Mouse (Mus musculus): ENCODE data around the gene Mat1a. TPM values are rescaled to one million over a fixed set of nuclear protein-coding genes. Genes with fewer than 3 reads are reported as not detected.
A peak's percentile ranks its signal among the peaks of the same experiment; 100 is the strongest.

Mat1a gene
- not detected in 2 replicates for polyA plus RNA-seq (2014; fragmentation: Nextera tagmentation; extraction: Ambion mirVana)

GRCm38 (mm10) chr14:41104853-41105444 lies at the start of gene Mat1a:
Mat1a (plus strand) TSS chr14:41105035.
- ATAC-seq (ENCODE audit: low read depth), result no peak
- 76% methylated on average over 10 of the region's 10 CpGs for WGBS
- H3K36me3 ChIP-seq (ENCODE audit: control insufficient read depth, insufficient read depth, low read length), result no peaks in the 10 kb centered on the region
- H3K4me1 ChIP-seq (ENCODE audit: control insufficient read depth, insufficient read depth, low read length), result no peaks in the 10 kb centered on the region
- H3K9ac ChIP-seq (replicated peaks; ENCODE audit: low read depth, low read length), result no peak within 1 kb of the TSS
- H3K4me2 ChIP-seq (ENCODE audit: low read depth, low read length), result no peak within 1 kb of the TSS
- H3K9me3 ChIP-seq (ENCODE audit: control insufficient read depth, low read length), result no peaks in the 10 kb centered on the region
- no peaks in the 10 kb centered on the region for H3K27me3 ChIP-seq (ENCODE audit: control insufficient read depth, insufficient read depth, low read length)
- H3K4me3 ChIP-seq (ENCODE audit: low read depth, low read length), result no peak within 1 kb of the TSS
- H3K27ac ChIP-seq (ENCODE audit: low read depth, low read length), result no peak within 1 kb of the TSS

DNA sequence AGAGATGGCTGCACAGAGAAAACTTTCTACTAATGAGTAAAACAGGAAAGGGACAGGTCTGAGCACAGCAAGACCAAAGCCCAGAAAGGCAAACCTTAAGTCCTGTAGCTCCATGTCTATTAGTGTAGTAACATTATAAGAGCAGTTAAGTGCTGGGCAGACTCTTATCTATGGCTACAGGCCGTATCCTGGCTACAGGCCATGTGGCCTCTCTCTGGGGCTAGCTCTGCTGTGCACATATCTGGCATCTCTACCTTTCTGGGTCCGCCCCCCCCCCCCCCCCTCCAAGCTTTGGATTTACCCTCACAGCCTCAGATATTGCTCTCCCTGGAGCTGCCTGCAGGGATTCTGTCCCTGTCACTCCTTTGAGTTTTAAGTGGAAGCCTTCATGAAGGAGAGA lies 39.7 kb upstream of the Mat1a start:
- Histone ChIP-seq H3K9ac (replicated peaks; ENCODE audit: low read depth, low read length) (no peak overlapping the region), H3K4me1 (ENCODE audit: control insufficient read depth, insufficient read depth, low read length) (no peaks in the 10 kb centered on the region), H3K9me3 (ENCODE audit: control insufficient read depth, low read length) (no peaks in the 10 kb centered on the region), H3K27ac (ENCODE audit: low read depth, low read length) (no peak overlapping the region), H3K4me3 (ENCODE audit: low read depth, low read length) (no peak overlapping the region), H3K4me2 (ENCODE audit: low read depth, low read length) (no peak overlapping the region), H3K36me3 (ENCODE audit: control insufficient read depth, insufficient read depth, low read length) (no peaks in the 10 kb centered on the region), H3K27me3 (ENCODE audit: control insufficient read depth, insufficient read depth, low read length) (no peaks in the 10 kb centered on the region)
- ATAC-seq (ENCODE audit: low read depth), result peak; percentile 24; the same call in 1 of the 2 replicates
- 50% methylated on average over 1 of the region's 2 CpGs for WGBS

DNA sequence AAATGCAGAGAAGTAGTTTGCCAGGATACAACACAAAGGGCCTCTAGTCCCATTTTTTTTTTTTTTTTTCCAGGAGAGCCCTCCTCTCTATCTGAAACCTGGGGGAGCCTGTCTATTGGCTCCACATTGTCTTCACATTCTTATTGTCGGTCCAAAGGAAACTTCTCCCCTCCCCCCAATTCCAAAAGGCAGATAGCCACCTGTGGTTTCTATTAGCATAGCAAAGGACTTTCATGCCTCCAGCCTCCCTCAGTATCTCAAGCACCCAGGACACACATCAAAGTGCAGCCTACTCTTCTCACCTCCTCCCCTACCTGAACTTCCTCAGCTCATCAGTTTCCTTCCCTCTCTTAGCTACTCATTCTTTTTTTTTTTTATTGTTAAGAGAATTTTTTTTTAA lies 38.4 kb upstream of the Mat1a start:
- H3K9me3 ChIP-seq (ENCODE audit: control insufficient read depth, low read length), result no peaks in the 10 kb centered on the region
- H3K36me3 ChIP-seq (ENCODE audit: control insufficient read depth, insufficient read depth, low read length), result no peaks in the 10 kb centered on the region
- H3K27me3 ChIP-seq (ENCODE audit: control insufficient read depth, insufficient read depth, low read length), result no peaks in the 10 kb centered on the region
- H3K4me1 ChIP-seq (ENCODE audit: control insufficient read depth, insufficient read depth, low read length), result no peaks in the 10 kb centered on the region
- H3K27ac ChIP-seq (ENCODE audit: low read depth, low read length), result no peak overlapping the region
- H3K4me3 ChIP-seq (ENCODE audit: low read depth, low read length), result no peak overlapping the region
- ATAC-seq (ENCODE audit: low read depth), result no peak
- H3K9ac ChIP-seq (replicated peaks; ENCODE audit: low read depth, low read length), result no peak overlapping the region
- WGBS, result 17% methylated on average over 1 of the region's 1 CpGs
- no peak overlapping the region for H3K4me2 ChIP-seq (ENCODE audit: low read depth, low read length)

DNA sequence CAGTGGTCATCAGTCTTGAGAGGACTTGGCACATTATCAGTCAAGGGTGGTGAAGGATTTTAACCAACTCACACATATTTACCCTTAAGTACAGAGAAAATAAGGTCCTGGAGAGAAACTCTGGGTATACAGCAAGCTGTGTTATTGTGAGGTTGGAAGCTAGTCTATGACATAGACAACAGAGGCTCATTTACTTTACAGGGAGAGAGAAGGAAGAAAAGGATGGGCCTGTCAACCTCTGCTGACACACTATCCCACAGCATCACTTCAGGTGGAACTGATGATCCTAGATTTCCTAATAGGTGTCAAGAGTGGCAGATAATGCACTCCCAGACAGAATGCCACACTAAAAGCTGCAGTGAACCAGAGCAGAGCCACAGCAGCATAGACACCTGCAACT lies 35.7 kb upstream of the Mat1a start, which contains the start of gene Dydc2:
TSS of gene Dydc2 (minus strand) at position 101 of the 400 bp plus-strand sequence.
- H3K4me2 ChIP-seq (ENCODE audit: low read depth, low read length), result no peak within 1 kb of the TSS
- H3K4me3 ChIP-seq (ENCODE audit: low read depth, low read length), result no peak within 1 kb of the TSS
- no peaks in the 10 kb centered on the region for H3K27me3 ChIP-seq (ENCODE audit: control insufficient read depth, insufficient read depth, low read length)
- H3K4me1 ChIP-seq (ENCODE audit: control insufficient read depth, insufficient read depth, low read length), result 0 out of 2 replicates have a peak, but pooled peaks cover 3% of the 10 kb centered on the region
- ATAC-seq (ENCODE audit: low read depth), result no peak
- no peaks in the 10 kb centered on the region for H3K36me3 ChIP-seq (ENCODE audit: control insufficient read depth, insufficient read depth, low read length)
- no peak within 1 kb of the TSS for H3K9ac ChIP-seq (replicated peaks; ENCODE audit: low read depth, low read length)
- H3K9me3 ChIP-seq (ENCODE audit: control insufficient read depth, low read length), result no peaks in the 10 kb centered on the region
- H3K27ac ChIP-seq (ENCODE audit: low read depth, low read length), result no peak within 1 kb of the TSS

DNA sequence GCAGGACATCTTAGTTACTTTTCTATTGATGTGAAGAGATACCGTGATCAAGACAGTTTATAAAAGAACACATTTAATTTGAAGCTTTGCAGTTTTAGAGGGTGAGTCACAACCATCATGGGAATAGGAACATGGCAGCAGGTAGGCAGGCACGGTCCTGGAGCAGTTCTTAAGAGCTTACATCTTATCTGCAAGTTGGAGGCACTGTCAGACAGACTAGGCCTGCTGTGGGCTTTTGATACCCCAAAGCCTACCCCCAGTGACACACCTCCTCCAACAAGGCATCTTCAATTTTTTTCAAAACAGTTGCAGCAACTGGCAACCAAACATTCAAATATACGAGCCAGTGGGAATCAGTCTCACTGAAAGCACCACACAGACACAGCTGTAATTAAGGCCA lies 34.5 kb upstream of the Mat1a start:
- no peaks in the 10 kb centered on the region for H3K9me3 ChIP-seq (ENCODE audit: control insufficient read depth, low read length)
- ATAC-seq (ENCODE audit: low read depth), result no peak
- 71% methylated on average over 3 of the region's 3 CpGs for WGBS

GRCm38 (mm10) chr14:41072229-41072943 lies 32.4 kb upstream of the Mat1a start, which contains the start of gene Dydc1:
Dydc1 (plus strand) TSS chr14:41072911.
- WGBS, result 11% methylated on average over 23 of the region's 23 CpGs

More for the DNA sequence above, 34.5 kb upstream of the Mat1a start:
- Histone ChIP-seq H3K36me3 (ENCODE audit: control insufficient read depth, insufficient read depth, low read length) (no peaks in the 10 kb centered on the region), H3K4me2 (ENCODE audit: low read depth, low read length) (no peak overlapping the region), H3K9ac (replicated peaks; ENCODE audit: low read depth, low read length) (no peak overlapping the region), H3K27me3 (ENCODE audit: control insufficient read depth, insufficient read depth, low read length) (no peaks in the 10 kb centered on the region), H3K27ac (ENCODE audit: low read depth, low read length) (no peak overlapping the region), H3K4me3 (ENCODE audit: low read depth, low read length) (no peak overlapping the region), H3K4me1 (ENCODE audit: control insufficient read depth, insufficient read depth, low read length) (0 out of 2 replicates have a peak, but pooled peaks cover 3% of the 10 kb centered on the region)

DNA sequence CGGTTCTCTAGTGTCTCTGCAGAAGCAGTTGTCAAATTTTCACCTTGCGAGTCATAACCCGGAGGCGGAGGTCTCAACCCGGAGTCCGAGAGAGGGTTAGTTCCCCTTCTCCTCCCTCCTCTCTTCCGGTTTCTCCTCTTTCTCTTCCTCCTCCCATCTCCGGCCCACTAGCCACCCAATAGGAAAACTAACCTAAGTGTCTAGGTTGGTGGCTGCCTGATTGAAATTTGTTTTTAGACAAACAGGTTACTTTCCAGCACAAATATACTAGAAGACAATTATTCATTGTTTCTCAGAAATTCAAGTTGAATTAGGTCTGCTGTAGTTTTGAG lies 31.9 kb upstream of the Mat1a start:
- H3K4me3 ChIP-seq (ENCODE audit: low read depth, low read length), result peak overlapping the region; percentile 36
- no peak; the same call in 1 of the 2 replicates for ATAC-seq (ENCODE audit: low read depth)
- H3K27ac ChIP-seq (ENCODE audit: low read depth, low read length), result no peak overlapping the region
- no peaks in the 10 kb centered on the region for H3K27me3 ChIP-seq (ENCODE audit: control insufficient read depth, insufficient read depth, low read length)
- no peaks in the 10 kb centered on the region for H3K9me3 ChIP-seq (ENCODE audit: control insufficient read depth, low read length)
- H3K4me1 ChIP-seq (ENCODE audit: control insufficient read depth, insufficient read depth, low read length), result 0 out of 2 replicates have a peak, but pooled peaks cover 3% of the 10 kb centered on the region
- H3K36me3 ChIP-seq (ENCODE audit: control insufficient read depth, insufficient read depth, low read length), result no peaks in the 10 kb centered on the region
- 1% methylated on average over 8 of the region's 8 CpGs for WGBS
- peak overlapping the region; percentile 58 for H3K4me2 ChIP-seq (ENCODE audit: low read depth, low read length)
- H3K9ac ChIP-seq (replicated peaks; ENCODE audit: low read depth, low read length), result peak overlapping the region; percentile 29; the same call in 1 of the 2 replicates

More at GRCm38 (mm10) chr14:41072229-41072943, 32.4 kb upstream of the Mat1a start, which contains the start of gene Dydc1:
- peak; percentile 97 for ATAC-seq (ENCODE audit: low read depth)
- Histone ChIP-seq H3K4me3 (ENCODE audit: low read depth, low read length) (peak within 1 kb of the TSS; percentile 36), H3K36me3 (ENCODE audit: control insufficient read depth, insufficient read depth, low read length) (no peaks in the 10 kb centered on the region), H3K4me1 (ENCODE audit: control insufficient read depth, insufficient read depth, low read length) (0 out of 2 replicates have a peak, but pooled peaks cover 3% of the 10 kb centered on the region), H3K9me3 (ENCODE audit: control insufficient read depth, low read length) (no peaks in the 10 kb centered on the region), H3K27me3 (ENCODE audit: control insufficient read depth, insufficient read depth, low read length) (no peaks in the 10 kb centered on the region), H3K9ac (replicated peaks; ENCODE audit: low read depth, low read length) (peak within 1 kb of the TSS; percentile 29), H3K4me2 (ENCODE audit: low read depth, low read length) (peak within 1 kb of the TSS; percentile 58), H3K27ac (ENCODE audit: low read depth, low read length) (no peak within 1 kb of the TSS)

DNA sequence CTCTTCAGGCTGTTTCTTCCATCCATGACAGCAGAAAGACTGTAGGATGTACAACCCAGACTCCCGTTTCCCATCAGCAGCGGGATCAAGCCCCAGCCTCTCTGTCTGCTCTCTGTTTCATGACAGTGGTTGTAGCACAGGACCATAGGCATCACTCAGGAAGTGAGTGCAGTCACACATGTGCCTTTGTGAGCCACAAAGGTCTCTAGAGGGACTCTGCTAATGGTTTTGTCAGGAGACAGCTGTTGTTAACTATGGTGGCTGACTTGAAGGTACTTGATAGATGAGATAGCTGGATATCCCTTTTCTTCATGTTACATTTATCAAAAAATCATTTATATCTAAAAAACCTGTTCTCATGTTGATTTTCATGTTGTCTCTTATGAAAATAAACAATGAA lies 22.4 kb upstream of the Mat1a start:
- H3K9ac ChIP-seq (replicated peaks; ENCODE audit: low read depth, low read length), result no peak overlapping the region
- no peaks in the 10 kb centered on the region for H3K4me1 ChIP-seq (ENCODE audit: control insufficient read depth, insufficient read depth, low read length)
- 80% methylated on average over 2 of the region's 2 CpGs for WGBS
- H3K4me3 ChIP-seq (ENCODE audit: low read depth, low read length), result no peak overlapping the region
- no peaks in the 10 kb centered on the region for H3K9me3 ChIP-seq (ENCODE audit: control insufficient read depth, low read length)
- no peaks in the 10 kb centered on the region for H3K27me3 ChIP-seq (ENCODE audit: control insufficient read depth, insufficient read depth, low read length)
- no peak overlapping the region for H3K4me2 ChIP-seq (ENCODE audit: low read depth, low read length)
- no peaks in the 10 kb centered on the region for H3K36me3 ChIP-seq (ENCODE audit: control insufficient read depth, insufficient read depth, low read length)
- ATAC-seq (ENCODE audit: low read depth), result no peak
- no peak overlapping the region for H3K27ac ChIP-seq (ENCODE audit: low read depth, low read length)

DNA sequence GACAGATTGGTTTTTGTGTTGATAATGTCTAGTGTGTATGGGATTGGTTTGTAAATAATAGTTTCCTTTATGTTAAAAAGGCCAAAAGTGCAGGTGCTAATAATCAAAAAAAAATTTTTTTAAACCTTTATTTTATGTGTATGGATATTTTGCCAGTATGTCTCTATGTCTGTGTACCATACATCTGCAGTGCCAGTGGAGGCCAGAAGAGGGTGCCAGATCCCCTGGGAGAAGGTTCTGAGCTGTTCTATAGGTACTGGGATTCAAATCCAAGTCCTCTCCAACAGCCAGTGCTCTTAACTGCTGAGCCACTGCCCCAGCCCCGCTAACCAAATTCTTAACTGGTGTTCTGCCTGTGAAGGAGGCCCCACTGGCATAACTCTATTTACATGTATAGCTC lies 17.3 kb upstream of the Mat1a start:
- no peak for ATAC-seq (ENCODE audit: low read depth)
- WGBS, result 83% methylated on average over 1 of the region's 1 CpGs

More for the DNA sequence above, 17.3 kb upstream of the Mat1a start:
- Histone ChIP-seq H3K9me3 (ENCODE audit: control insufficient read depth, low read length) (no peaks in the 10 kb centered on the region), H3K27me3 (ENCODE audit: control insufficient read depth, insufficient read depth, low read length) (no peaks in the 10 kb centered on the region), H3K4me1 (ENCODE audit: control insufficient read depth, insufficient read depth, low read length) (no peaks in the 10 kb centered on the region), H3K27ac (ENCODE audit: low read depth, low read length) (no peak overlapping the region), H3K36me3 (ENCODE audit: control insufficient read depth, insufficient read depth, low read length) (no peaks in the 10 kb centered on the region), H3K4me3 (ENCODE audit: low read depth, low read length) (no peak overlapping the region), H3K9ac (replicated peaks; ENCODE audit: low read depth, low read length) (no peak overlapping the region), H3K4me2 (ENCODE audit: low read depth, low read length) (no peak overlapping the region)
